Mouse (Mus musculus): ENCODE measurements around the gene Gm42421. TPM values are rescaled to one million over a fixed set of nuclear protein-coding genes. Genes with fewer than 3 reads are reported as not detected.

Gm42421 gene
- polyA plus RNA-seq, 1 experiment from 2014 or later = 0.53 TPM

DNA sequence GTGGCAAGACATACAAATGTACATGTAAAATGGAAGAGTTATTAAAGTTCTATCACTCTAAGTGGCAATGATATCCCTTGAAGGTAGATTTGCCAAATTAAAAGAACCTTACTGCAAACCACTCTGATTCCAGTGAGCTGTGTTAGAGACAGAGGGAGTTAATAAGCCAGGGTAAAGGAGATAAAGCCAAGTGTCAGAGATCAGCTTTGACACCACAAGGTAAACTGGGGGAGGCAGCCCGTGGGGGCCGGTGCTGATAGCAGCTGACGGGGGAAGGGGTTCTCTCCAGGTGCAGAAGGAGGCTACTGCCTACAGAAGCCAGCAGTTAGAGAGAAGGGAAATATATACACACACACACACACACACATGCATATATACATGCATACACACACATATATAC, 44.7 kb downstream of the Gm42421 start:
- Histone ChIP-seq H3K4me3 (ENCODE audit: low read depth, low read length) (no peak overlapping the region), H3K36me3 (replicated peaks; ENCODE audit: control insufficient read depth, insufficient read depth, low read depth, low read length) (no peaks in the 10 kb centered on the region)

DNA sequence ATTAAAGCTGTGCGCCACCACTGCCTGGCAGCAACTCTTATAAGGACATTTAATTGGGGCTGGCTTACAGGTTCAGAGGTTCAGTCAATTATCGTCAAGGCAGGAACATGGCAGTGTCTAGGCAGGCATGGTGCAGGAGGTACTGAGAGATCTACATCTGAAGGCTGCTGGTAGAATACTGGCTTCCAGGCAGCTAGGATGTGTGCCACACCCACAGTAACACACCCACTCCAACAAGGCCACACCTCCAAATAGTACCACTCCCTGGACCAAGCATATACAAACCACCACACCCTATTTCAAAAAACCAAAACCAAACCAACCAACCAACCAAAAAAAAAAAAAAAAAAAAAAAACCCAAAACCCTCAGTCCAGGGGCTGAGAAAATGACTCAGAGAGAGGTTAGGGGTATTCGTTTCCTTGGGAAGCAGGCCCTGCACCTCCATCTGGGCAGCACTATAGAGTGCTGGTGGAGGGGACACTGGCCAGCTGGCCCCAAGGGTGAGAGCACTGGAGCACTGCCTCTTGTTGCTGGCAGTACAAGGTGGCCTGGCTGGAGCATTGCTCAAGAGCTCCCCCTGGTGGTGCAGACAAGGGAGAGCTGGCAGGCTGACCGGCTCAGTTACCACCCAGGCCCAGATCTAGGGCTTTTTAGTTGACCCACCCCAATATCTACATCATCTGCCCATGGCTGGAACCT, 47.1 kb downstream of the Gm42421 start:
- no peaks in the 10 kb centered on the region for H3K36me3 ChIP-seq (replicated peaks; ENCODE audit: control insufficient read depth, insufficient read depth, low read depth, low read length)
- WGBS = 45% methylated on average over 4 of the region's 4 CpGs
- DNase-seq (ENCODE audit: low spot score) (peak; percentile 76), ATAC-seq (replicated peaks; ENCODE audit: insufficient number of reproducible peaks, low FRiP score, low TSS enrichment, low read depth) (0 out of 2 replicates have a peak, but pooled peaks have one; percentile 49)
- H3K9me3 ChIP-seq (replicated peaks; ENCODE audit: control insufficient read depth, low read length) = no peaks in the 10 kb centered on the region
- no peak overlapping the region for H3K4me2 ChIP-seq (ENCODE audit: low read depth, low read length)
- no peak overlapping the region for H3K9ac ChIP-seq (replicated peaks; ENCODE audit: low read length)
- no peak overlapping the region for H3K27ac ChIP-seq (replicated peaks; ENCODE audit: low read depth, low read length)
- no peaks in the 10 kb centered on the region for H3K4me1 ChIP-seq (ENCODE audit: control insufficient read depth, insufficient read depth, low read length)
- no peak overlapping the region for H3K4me3 ChIP-seq (ENCODE audit: low read depth, low read length)
- H3K27me3 ChIP-seq (ENCODE audit: control insufficient read depth, insufficient read depth, low read length) = no peaks in the 10 kb centered on the region

More for the DNA sequence above, 44.7 kb downstream of the Gm42421 start:
- Histone ChIP-seq H3K9ac (replicated peaks; ENCODE audit: low read length) (no peak overlapping the region), H3K4me2 (ENCODE audit: low read depth, low read length) (no peak overlapping the region), H3K27ac (replicated peaks; ENCODE audit: low read depth, low read length) (no peak overlapping the region), H3K9me3 (replicated peaks; ENCODE audit: control insufficient read depth, low read length) (no peaks in the 10 kb centered on the region), H3K27me3 (ENCODE audit: control insufficient read depth, insufficient read depth, low read length) (no peaks in the 10 kb centered on the region), H3K4me1 (ENCODE audit: control insufficient read depth, insufficient read depth, low read length) (no peaks in the 10 kb centered on the region)
- 77% methylated on average over 3 of the region's 3 CpGs for WGBS
- no peak for ATAC-seq (replicated peaks; ENCODE audit: insufficient number of reproducible peaks, low FRiP score, low TSS enrichment, low read depth)
- no peak for DNase-seq (ENCODE audit: low spot score)

DNA sequence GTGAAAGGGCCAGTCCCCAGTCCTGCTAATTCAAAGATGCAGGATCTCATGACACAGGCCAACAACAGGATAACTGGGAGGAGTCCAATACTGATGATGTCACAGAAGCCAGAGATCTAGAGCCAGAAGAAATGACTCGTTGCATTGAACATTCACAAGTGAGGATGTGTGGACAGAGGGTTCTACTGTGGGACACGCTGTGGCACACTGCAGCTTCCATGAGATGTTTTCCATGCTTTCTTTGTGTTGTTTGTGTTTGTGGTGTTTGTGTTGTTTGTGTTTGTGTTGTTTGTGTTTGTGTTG, 47.6 kb downstream of the Gm42421 start:
- Histone ChIP-seq H3K4me1 (ENCODE audit: control insufficient read depth, insufficient read depth, low read length) (no peaks in the 10 kb centered on the region), H3K27ac (replicated peaks; ENCODE audit: low read depth, low read length) (no peak overlapping the region), H3K36me3 (replicated peaks; ENCODE audit: control insufficient read depth, insufficient read depth, low read depth, low read length) (no peaks in the 10 kb centered on the region), H3K4me3 (ENCODE audit: low read depth, low read length) (no peak overlapping the region), H3K4me2 (ENCODE audit: low read depth, low read length) (no peak overlapping the region), H3K9ac (replicated peaks; ENCODE audit: low read length) (no peak overlapping the region), H3K9me3 (replicated peaks; ENCODE audit: control insufficient read depth, low read length) (no peaks in the 10 kb centered on the region), H3K27me3 (ENCODE audit: control insufficient read depth, insufficient read depth, low read length) (no peaks in the 10 kb centered on the region)
- DNase-seq (ENCODE audit: low spot score) (no peak), ATAC-seq (replicated peaks; ENCODE audit: insufficient number of reproducible peaks, low FRiP score, low TSS enrichment, low read depth) (0 out of 2 replicates have a peak, but pooled peaks have one; percentile 46)
- 72% methylated on average over 2 of the region's 2 CpGs for WGBS

DNA sequence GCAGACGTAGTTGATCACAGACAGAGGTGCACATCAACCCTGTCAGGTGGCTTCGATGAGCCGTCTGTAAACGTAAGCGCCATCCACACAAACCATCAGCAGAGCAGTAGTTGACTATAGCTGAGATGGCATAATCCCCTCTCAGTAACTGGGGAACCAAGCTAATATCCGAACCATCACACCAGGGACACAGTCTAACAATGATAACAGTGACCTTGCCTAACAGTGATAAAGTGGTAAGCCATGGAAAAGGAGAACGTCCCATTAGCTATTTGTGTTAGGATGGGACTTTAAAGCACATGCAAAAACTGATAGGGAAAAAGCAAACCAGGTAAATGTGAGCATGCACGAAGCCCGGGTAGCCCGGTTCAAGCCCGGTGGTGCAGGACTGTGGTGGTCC, 48.3 kb downstream of the Gm42421 start:
- Histone ChIP-seq H3K9ac (replicated peaks; ENCODE audit: low read length) (no peak overlapping the region), H3K36me3 (replicated peaks; ENCODE audit: control insufficient read depth, insufficient read depth, low read depth, low read length) (no peaks in the 10 kb centered on the region), H3K4me1 (ENCODE audit: control insufficient read depth, insufficient read depth, low read length) (no peaks in the 10 kb centered on the region), H3K27ac (replicated peaks; ENCODE audit: low read depth, low read length) (no peak overlapping the region), H3K4me2 (ENCODE audit: low read depth, low read length) (no peak overlapping the region), H3K9me3 (replicated peaks; ENCODE audit: control insufficient read depth, low read length) (no peaks in the 10 kb centered on the region), H3K27me3 (ENCODE audit: control insufficient read depth, insufficient read depth, low read length) (no peaks in the 10 kb centered on the region), H3K4me3 (ENCODE audit: low read depth, low read length) (no peak overlapping the region)
- 85% methylated on average over 11 of the region's 11 CpGs for WGBS
- DNase-seq (ENCODE audit: low spot score) (no peak), ATAC-seq (replicated peaks; ENCODE audit: insufficient number of reproducible peaks, low FRiP score, low TSS enrichment, low read depth) (no peak)

DNA sequence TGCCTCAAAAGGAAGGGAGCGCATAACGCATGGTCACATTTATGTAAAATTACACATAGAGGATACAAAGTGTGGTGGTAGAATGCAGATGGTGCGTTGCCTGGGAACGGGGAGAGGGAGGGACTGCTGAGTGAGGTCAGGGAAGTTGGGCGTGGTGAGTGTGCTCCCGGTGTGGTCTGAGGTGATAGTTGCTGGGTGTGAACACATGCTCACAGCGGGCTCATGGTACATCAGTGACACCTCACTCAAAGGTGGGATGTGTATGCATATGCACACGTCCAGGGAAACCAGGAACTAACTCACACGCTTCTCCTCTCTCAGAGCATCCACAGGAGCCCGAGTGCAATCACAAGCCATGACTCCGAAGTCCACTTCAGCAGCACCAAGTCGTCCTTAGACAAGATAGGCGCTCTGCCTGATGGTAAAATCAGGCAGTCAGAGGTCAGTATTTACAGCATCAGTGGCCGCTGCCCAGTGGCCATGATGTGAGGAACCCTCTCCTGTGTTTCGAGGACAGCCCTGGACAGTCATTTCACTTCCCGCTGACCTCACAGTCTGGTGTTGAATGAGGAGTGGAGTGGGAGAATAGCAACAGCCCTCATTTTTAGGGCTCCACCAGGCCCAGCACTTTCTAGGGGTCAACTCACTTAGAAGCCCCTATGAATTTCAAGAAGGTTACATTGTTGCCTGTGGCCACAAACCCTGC, 48.9 kb downstream of the Gm42421 start:
- H3K27ac ChIP-seq (replicated peaks; ENCODE audit: low read depth, low read length) = no peak overlapping the region
- H3K4me2 ChIP-seq (ENCODE audit: low read depth, low read length) = no peak overlapping the region
- no peak for ATAC-seq (replicated peaks; ENCODE audit: insufficient number of reproducible peaks, low FRiP score, low TSS enrichment, low read depth)
- H3K4me1 ChIP-seq (ENCODE audit: control insufficient read depth, insufficient read depth, low read length) = no peaks in the 10 kb centered on the region
- H3K27me3 ChIP-seq (ENCODE audit: control insufficient read depth, insufficient read depth, low read length) = no peaks in the 10 kb centered on the region
- H3K4me3 ChIP-seq (ENCODE audit: low read depth, low read length) = no peak overlapping the region
- no peak overlapping the region for H3K9ac ChIP-seq (replicated peaks; ENCODE audit: low read length)
- no peaks in the 10 kb centered on the region for H3K36me3 ChIP-seq (replicated peaks; ENCODE audit: control insufficient read depth, insufficient read depth, low read depth, low read length)
- DNase-seq (ENCODE audit: low spot score) = no peak
- 77% methylated on average over 16 of the region's 16 CpGs for WGBS
- H3K9me3 ChIP-seq (replicated peaks; ENCODE audit: control insufficient read depth, low read length) = no peaks in the 10 kb centered on the region

DNA sequence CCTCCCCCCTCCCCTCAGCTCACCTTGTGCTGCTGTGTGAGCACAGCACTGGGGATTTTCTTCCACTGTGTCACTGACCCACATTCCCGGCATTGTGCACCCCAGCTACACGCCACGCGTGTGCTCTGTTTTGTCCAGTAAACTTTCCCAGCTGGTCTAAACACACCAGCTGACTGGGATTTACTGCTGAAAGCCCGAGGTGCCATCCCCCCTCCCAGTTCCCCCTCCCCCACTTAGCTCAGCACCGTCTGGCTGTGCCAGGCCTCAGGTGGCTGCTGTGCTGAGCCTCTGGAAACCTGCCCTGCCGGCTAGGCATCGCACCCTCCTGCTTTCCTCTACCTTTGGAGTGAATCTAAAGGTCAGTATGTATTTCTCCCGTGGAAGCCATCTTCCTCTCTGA, 52.9 kb downstream of the Gm42421 start:
- H3K4me1 ChIP-seq (ENCODE audit: control insufficient read depth, insufficient read depth, low read length) = no peaks in the 10 kb centered on the region
- WGBS = 32% methylated on average over 9 of the region's 9 CpGs
- no peak for ATAC-seq (replicated peaks; ENCODE audit: insufficient number of reproducible peaks, low FRiP score, low TSS enrichment, low read depth)
- no peak overlapping the region for H3K27ac ChIP-seq (replicated peaks; ENCODE audit: low read depth, low read length)
- H3K4me2 ChIP-seq (ENCODE audit: low read depth, low read length) = no peak overlapping the region
- no peak overlapping the region for H3K9ac ChIP-seq (replicated peaks; ENCODE audit: low read length)
- no peak overlapping the region for H3K4me3 ChIP-seq (ENCODE audit: low read depth, low read length)
- H3K27me3 ChIP-seq (ENCODE audit: control insufficient read depth, insufficient read depth, low read length) = no peaks in the 10 kb centered on the region
- H3K9me3 ChIP-seq (replicated peaks; ENCODE audit: control insufficient read depth, low read length) = no peaks in the 10 kb centered on the region
- peak; percentile 31 for DNase-seq (ENCODE audit: low spot score)
- H3K36me3 ChIP-seq (replicated peaks; ENCODE audit: control insufficient read depth, insufficient read depth, low read depth, low read length) = no peaks in the 10 kb centered on the region

DNA sequence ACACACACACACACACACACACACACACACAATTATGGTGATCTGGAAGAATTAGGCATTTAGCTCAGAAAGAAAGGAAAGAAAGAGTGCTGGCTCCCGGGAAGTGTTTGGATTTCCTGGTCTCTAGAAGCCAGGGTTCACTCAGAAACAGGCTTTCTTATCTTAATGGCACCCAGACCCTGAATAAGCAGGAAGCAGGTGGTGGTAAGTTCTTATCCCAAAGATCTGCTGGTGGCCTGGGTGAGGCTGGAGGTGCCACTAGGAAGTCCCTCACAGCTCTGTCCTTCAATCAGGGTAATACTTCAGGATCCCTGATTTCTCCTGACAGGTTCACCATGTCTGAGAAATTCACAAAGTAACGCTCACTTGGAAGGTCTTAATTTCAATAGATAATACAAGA, 54.4 kb downstream of the Gm42421 start:
- no peak overlapping the region for H3K4me3 ChIP-seq (ENCODE audit: low read depth, low read length)
- WGBS = 87% methylated on average over 2 of the region's 2 CpGs

DNA sequence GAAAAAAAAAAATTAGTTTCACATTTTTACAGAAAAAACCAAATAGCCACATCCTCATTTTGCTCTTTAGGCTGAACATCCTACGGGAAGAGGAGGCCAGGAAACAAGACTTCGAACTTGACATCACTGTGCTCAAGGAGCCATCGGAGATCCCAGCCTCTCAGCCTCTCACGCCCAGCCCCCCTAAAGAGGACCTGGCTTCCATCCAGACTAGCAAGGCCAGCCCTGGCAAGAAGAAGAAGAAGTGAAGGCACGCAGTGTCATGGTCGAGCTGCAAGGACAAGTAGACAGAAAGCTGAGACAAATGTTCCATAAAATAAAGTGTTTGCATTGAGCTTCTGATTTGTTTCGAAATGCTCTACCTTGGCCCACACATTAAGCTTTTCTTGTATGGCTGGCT, 57.4 kb downstream of the Gm42421 start:
- no peak for ATAC-seq (replicated peaks; ENCODE audit: insufficient number of reproducible peaks, low FRiP score, low TSS enrichment, low read depth)
- no peaks in the 10 kb centered on the region for H3K4me1 ChIP-seq (ENCODE audit: control insufficient read depth, insufficient read depth, low read length)
- H3K4me2 ChIP-seq (ENCODE audit: low read depth, low read length) = no peak overlapping the region
- DNase-seq (ENCODE audit: low spot score) = no peak
- H3K27me3 ChIP-seq (ENCODE audit: control insufficient read depth, insufficient read depth, low read length) = no peaks in the 10 kb centered on the region
- peaks cover 4% of the 10 kb centered on the region for H3K36me3 ChIP-seq (replicated peaks; ENCODE audit: control insufficient read depth, insufficient read depth, low read depth, low read length)
- no peak overlapping the region for H3K4me3 ChIP-seq (ENCODE audit: low read depth, low read length)
- WGBS = 91% methylated on average over 7 of the region's 7 CpGs
- H3K9me3 ChIP-seq (replicated peaks; ENCODE audit: control insufficient read depth, low read length) = no peaks in the 10 kb centered on the region
- H3K9ac ChIP-seq (replicated peaks; ENCODE audit: low read length) = no peak overlapping the region
- H3K27ac ChIP-seq (replicated peaks; ENCODE audit: low read depth, low read length) = no peak overlapping the region

More for the DNA sequence above, 54.4 kb downstream of the Gm42421 start:
- Histone ChIP-seq H3K27me3 (ENCODE audit: control insufficient read depth, insufficient read depth, low read length) (no peaks in the 10 kb centered on the region), H3K27ac (replicated peaks; ENCODE audit: low read depth, low read length) (no peak overlapping the region), H3K9me3 (replicated peaks; ENCODE audit: control insufficient read depth, low read length) (no peaks in the 10 kb centered on the region), H3K9ac (replicated peaks; ENCODE audit: low read length) (no peak overlapping the region), H3K36me3 (replicated peaks; ENCODE audit: control insufficient read depth, insufficient read depth, low read depth, low read length) (no peaks in the 10 kb centered on the region; the same call in 1 of the 2 replicates), H3K4me2 (ENCODE audit: low read depth, low read length) (no peak overlapping the region), H3K4me1 (ENCODE audit: control insufficient read depth, insufficient read depth, low read length) (no peaks in the 10 kb centered on the region)
- DNase-seq (ENCODE audit: low spot score) (no peak), ATAC-seq (replicated peaks; ENCODE audit: insufficient number of reproducible peaks, low FRiP score, low TSS enrichment, low read depth) (no peak)
